Mouse (Mus musculus): ENCODE results near the gene Ube2cbp. TPM values are rescaled to one million over a fixed set of nuclear protein-coding genes. Genes with fewer than 3 reads are reported as not detected.

The Ube2cbp gene
- polyA plus RNA-seq, 1 experiment from 2014 or later, result 8.9 TPM

DNA sequence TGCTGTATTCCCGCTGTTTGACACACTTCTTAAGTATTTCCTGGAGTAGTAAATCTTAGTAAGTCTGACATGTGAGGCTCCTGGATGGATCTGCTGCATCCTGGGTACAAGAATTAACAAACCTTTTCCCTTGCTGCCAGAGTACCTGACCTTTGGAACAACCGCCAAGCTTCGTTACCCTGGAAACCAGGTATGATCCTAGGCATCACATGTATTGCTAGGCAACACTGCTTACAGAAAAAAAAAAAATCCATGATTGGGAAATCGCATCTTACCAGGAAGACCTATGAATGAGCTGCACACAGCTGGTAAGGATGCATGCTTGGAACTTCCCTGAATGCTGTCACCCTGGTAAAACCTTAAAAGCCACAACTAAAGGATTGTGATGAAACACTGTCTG lies 22.5 kb downstream of the Ube2cbp start:
- Histone ChIP-seq H3K27me3 (ENCODE audit: control insufficient read depth, insufficient read depth, low read length) (no peaks in the 10 kb centered on the region), H3K9ac (replicated peaks; ENCODE audit: low read depth, low read length) (no peak overlapping the region), H3K4me1 (ENCODE audit: control insufficient read depth, insufficient read depth, low read length) (0 out of 2 replicates have a peak, but pooled peaks cover 2% of the 10 kb centered on the region), H3K36me3 (ENCODE audit: control insufficient read depth, insufficient read depth, low read length) (no peaks in the 10 kb centered on the region), H3K4me3 (ENCODE audit: low read depth, low read length) (no peak overlapping the region), H3K27ac (ENCODE audit: low read depth, low read length) (no peak overlapping the region), H3K4me2 (ENCODE audit: low read depth, low read length) (no peak overlapping the region), H3K9me3 (ENCODE audit: control insufficient read depth, low read length) (no peaks in the 10 kb centered on the region)
- 61% methylated on average over 4 of the region's 4 CpGs for WGBS
- ATAC-seq (ENCODE audit: low read depth), result no peak

DNA sequence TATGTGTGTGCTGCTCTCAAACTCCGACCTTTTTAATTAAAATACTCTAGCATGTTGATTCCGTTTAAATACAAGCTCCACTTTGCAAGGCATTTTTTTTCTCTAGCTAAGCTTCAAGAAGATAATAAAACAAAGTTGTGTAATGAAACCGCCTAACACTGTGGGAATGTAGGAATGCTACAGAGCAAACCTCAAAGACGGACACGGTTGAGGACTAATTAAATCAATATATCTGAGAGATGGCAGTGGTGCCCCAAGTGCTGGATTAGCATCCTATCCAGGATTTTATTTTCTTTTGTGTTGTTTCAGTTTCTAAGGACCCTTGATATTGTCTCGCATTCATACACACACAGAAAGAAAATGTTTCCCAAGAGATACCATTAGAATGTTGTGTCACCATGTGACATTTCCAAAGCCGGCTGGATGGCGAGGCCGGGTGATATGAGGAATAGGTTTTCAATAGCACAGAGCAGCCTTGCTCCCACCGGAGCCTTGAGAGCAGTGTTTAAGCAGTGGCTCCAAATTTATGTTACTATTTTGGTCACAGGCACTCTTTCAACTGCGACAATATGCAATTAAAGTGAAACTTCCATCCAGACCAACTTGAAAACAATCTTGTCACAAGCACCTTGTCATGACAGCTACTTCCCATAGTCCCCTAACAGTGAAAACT lies 26.3 kb downstream of the Ube2cbp start:
- Histone ChIP-seq H3K9me3 (ENCODE audit: control insufficient read depth, low read length) (no peaks in the 10 kb centered on the region), H3K36me3 (ENCODE audit: control insufficient read depth, insufficient read depth, low read length) (no peaks in the 10 kb centered on the region), H3K4me2 (ENCODE audit: low read depth, low read length) (no peak overlapping the region), H3K9ac (replicated peaks; ENCODE audit: low read depth, low read length) (no peak overlapping the region), H3K4me1 (ENCODE audit: control insufficient read depth, insufficient read depth, low read length) (0 out of 2 replicates have a peak, but pooled peaks cover 2% of the 10 kb centered on the region), H3K4me3 (ENCODE audit: low read depth, low read length) (no peak overlapping the region), H3K27ac (ENCODE audit: low read depth, low read length) (no peak overlapping the region), H3K27me3 (ENCODE audit: control insufficient read depth, insufficient read depth, low read length) (no peaks in the 10 kb centered on the region)
- peak; percentile 54 for ATAC-seq (ENCODE audit: low read depth)
- 57% methylated on average over 11 of the region's 11 CpGs for WGBS

DNA sequence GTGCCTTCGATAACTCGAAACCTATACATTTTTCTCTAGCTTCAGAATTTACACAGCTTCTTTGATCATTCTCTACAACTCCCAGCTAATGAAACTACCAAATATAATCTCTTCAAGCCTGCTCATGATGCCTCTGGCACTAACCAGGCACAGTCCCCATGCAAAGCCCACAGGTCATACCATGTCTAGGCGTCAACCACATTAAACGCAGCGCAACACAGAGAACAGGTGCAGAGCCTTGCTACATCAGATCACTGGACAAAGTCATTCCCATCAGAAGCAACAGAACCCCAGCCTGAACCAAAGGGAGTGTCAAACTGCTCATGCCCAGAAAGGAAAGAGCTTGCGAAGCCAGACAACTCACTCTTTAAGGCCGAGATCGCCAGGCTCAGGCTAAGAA lies 28.1 kb downstream of the Ube2cbp start:
- H3K4me1 ChIP-seq (ENCODE audit: control insufficient read depth, insufficient read depth, low read length), result no peaks in the 10 kb centered on the region
- H3K9ac ChIP-seq (replicated peaks; ENCODE audit: low read depth, low read length), result no peak overlapping the region
- no peaks in the 10 kb centered on the region for H3K9me3 ChIP-seq (ENCODE audit: control insufficient read depth, low read length)
- no peak overlapping the region for H3K4me3 ChIP-seq (ENCODE audit: low read depth, low read length)
- no peak overlapping the region for H3K27ac ChIP-seq (ENCODE audit: low read depth, low read length)
- no peak overlapping the region for H3K4me2 ChIP-seq (ENCODE audit: low read depth, low read length)
- no peaks in the 10 kb centered on the region for H3K36me3 ChIP-seq (ENCODE audit: control insufficient read depth, insufficient read depth, low read length)
- H3K27me3 ChIP-seq (ENCODE audit: control insufficient read depth, insufficient read depth, low read length), result no peaks in the 10 kb centered on the region
- ATAC-seq (ENCODE audit: low read depth), result no peak
- 98% methylated on average over 8 of the region's 8 CpGs for WGBS

DNA sequence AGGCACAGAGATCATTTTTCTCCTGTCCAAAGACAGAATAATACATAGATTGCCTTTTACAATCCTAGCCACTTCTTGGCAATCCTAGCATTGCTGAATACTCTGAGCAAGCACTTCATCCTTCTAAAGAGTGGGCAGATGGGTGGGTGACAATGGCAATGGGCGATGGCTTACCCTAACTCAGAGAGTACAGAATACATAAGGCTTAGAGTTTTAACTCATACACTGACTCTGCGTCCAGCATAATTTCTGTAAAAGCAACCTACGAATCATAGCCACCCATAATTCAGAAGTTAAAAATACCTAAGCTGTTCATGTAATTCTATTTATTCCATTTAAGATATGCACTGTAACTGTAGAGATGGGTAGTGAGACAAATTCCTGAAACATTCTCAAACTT lies 29.2 kb downstream of the Ube2cbp start:
- Histone ChIP-seq H3K27ac (ENCODE audit: low read depth, low read length) (no peak overlapping the region), H3K36me3 (ENCODE audit: control insufficient read depth, insufficient read depth, low read length) (no peaks in the 10 kb centered on the region), H3K27me3 (ENCODE audit: control insufficient read depth, insufficient read depth, low read length) (no peaks in the 10 kb centered on the region), H3K4me3 (ENCODE audit: low read depth, low read length) (no peak overlapping the region), H3K9ac (replicated peaks; ENCODE audit: low read depth, low read length) (no peak overlapping the region), H3K4me1 (ENCODE audit: control insufficient read depth, insufficient read depth, low read length) (no peaks in the 10 kb centered on the region), H3K9me3 (ENCODE audit: control insufficient read depth, low read length) (no peaks in the 10 kb centered on the region), H3K4me2 (ENCODE audit: low read depth, low read length) (no peak overlapping the region)
- WGBS, result 95% methylated on average over 3 of the region's 3 CpGs
- ATAC-seq (ENCODE audit: low read depth), result no peak

DNA sequence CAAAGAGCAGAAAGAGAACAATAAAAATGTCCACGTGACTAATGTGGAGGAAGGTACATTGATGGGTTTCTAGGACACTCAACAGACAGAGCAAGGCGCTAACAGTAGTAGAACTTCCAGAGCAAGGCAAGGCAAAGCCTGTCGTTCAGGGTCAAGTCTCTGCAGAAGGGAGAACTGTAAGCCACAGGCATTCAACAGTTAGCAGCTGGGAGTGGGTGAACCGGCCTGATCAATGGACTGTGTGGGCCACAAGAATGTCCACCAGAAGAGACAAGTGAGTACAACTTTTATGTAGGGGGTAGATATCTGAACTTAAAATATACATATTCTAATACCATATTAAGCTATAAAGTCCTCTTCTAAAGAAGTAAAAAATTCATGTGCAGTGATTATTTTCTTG lies 41.4 kb downstream of the Ube2cbp start:
- Histone ChIP-seq H3K4me1 (ENCODE audit: control insufficient read depth, insufficient read depth, low read length) (no peaks in the 10 kb centered on the region), H3K9me3 (ENCODE audit: control insufficient read depth, low read length) (no peaks in the 10 kb centered on the region), H3K27me3 (ENCODE audit: control insufficient read depth, insufficient read depth, low read length) (no peaks in the 10 kb centered on the region), H3K4me3 (ENCODE audit: low read depth, low read length) (no peak overlapping the region), H3K9ac (replicated peaks; ENCODE audit: low read depth, low read length) (no peak overlapping the region), H3K36me3 (ENCODE audit: control insufficient read depth, insufficient read depth, low read length) (no peaks in the 10 kb centered on the region), H3K4me2 (ENCODE audit: low read depth, low read length) (no peak overlapping the region), H3K27ac (ENCODE audit: low read depth, low read length) (no peak overlapping the region)
- 84% methylated on average over 4 of the region's 4 CpGs for WGBS
- ATAC-seq (ENCODE audit: low read depth), result no peak

DNA sequence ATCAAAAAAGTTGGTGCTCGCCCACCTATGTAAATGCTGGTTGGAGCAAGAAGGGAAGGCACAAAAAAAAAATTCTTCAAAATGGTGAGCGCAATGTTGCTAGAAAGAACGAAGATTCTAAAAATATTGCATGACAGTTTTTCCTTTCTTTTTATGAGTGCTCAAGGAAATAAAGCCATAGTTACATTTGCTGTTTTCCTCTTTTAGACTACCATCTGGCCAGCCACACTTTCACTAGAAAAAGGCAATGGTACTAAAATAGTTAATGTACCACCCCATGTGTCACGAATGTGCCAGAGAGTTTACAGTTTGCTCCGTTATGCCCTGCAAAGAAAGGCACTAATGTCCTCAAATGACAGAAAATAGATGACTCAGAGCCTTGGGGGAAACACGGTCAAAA lies 45.4 kb downstream of the Ube2cbp start:
- H3K4me3 ChIP-seq (ENCODE audit: low read depth, low read length), result no peak overlapping the region
- WGBS, result 82% methylated on average over 6 of the region's 6 CpGs
- H3K4me1 ChIP-seq (ENCODE audit: control insufficient read depth, insufficient read depth, low read length), result no peaks in the 10 kb centered on the region
- H3K27me3 ChIP-seq (ENCODE audit: control insufficient read depth, insufficient read depth, low read length), result no peaks in the 10 kb centered on the region
- H3K36me3 ChIP-seq (ENCODE audit: control insufficient read depth, insufficient read depth, low read length), result no peaks in the 10 kb centered on the region
- ATAC-seq (ENCODE audit: low read depth), result no peak
- no peaks in the 10 kb centered on the region for H3K9me3 ChIP-seq (ENCODE audit: control insufficient read depth, low read length)
- no peak overlapping the region for H3K27ac ChIP-seq (ENCODE audit: low read depth, low read length)
- H3K4me2 ChIP-seq (ENCODE audit: low read depth, low read length), result no peak overlapping the region
- H3K9ac ChIP-seq (replicated peaks; ENCODE audit: low read depth, low read length), result no peak overlapping the region

DNA sequence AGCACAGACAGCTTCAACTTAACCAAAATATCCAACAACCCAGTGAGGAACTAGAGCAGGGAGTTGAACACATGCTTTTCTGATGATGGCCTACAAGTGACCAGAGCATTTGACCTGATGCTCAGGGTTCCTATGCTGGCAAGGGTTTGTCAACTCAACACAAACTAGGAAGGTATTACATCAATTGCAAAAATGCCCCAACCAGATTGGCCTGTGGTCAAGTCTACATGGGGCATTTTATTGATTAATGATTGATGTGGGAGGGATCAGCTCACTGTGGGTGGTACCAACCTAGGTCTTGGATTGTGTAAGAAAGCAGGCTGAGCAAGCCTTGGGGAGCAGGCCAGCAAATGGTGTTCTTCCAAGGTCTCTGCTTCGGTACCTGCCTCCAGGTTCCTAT lies 46.8 kb downstream of the Ube2cbp start:
- WGBS, result 100% methylated on average over 1 of the region's 1 CpGs
- no peaks in the 10 kb centered on the region for H3K27me3 ChIP-seq (ENCODE audit: control insufficient read depth, insufficient read depth, low read length)
- no peaks in the 10 kb centered on the region for H3K9me3 ChIP-seq (ENCODE audit: control insufficient read depth, low read length)
- ATAC-seq (ENCODE audit: low read depth), result no peak
- no peak overlapping the region for H3K4me3 ChIP-seq (ENCODE audit: low read depth, low read length)
- no peak overlapping the region for H3K4me2 ChIP-seq (ENCODE audit: low read depth, low read length)
- no peaks in the 10 kb centered on the region for H3K4me1 ChIP-seq (ENCODE audit: control insufficient read depth, insufficient read depth, low read length)
- no peak overlapping the region for H3K27ac ChIP-seq (ENCODE audit: low read depth, low read length)
- no peak overlapping the region for H3K9ac ChIP-seq (replicated peaks; ENCODE audit: low read depth, low read length)
- no peaks in the 10 kb centered on the region for H3K36me3 ChIP-seq (ENCODE audit: control insufficient read depth, insufficient read depth, low read length)

DNA sequence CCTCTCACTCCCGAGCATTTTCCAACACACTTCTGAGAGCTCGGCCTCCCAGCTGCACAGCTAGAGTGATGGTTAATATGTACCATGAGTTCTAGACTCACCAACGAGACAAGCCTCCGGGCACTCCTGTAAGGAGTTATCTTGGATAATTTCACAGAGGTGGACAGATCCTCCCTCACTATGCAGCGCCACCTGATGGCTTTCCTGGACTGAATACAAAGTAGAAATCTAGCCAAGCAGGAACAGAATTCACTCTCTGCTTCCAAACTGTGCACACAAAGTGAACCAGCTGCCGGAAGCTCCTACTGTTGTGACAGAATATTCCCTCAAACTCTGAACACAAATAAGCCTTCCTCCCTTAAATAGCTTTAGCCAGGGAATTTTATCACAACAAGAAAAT lies 69.0 kb downstream of the Ube2cbp start:
- no peak for ATAC-seq (ENCODE audit: low read depth)
- H3K4me1 ChIP-seq (ENCODE audit: control insufficient read depth, insufficient read depth, low read length), result no peaks in the 10 kb centered on the region
- no peaks in the 10 kb centered on the region for H3K27me3 ChIP-seq (ENCODE audit: control insufficient read depth, insufficient read depth, low read length)
- H3K9ac ChIP-seq (replicated peaks; ENCODE audit: low read depth, low read length), result no peak overlapping the region
- 82% methylated on average over 6 of the region's 6 CpGs for WGBS
- H3K9me3 ChIP-seq (ENCODE audit: control insufficient read depth, low read length), result no peaks in the 10 kb centered on the region
- H3K4me3 ChIP-seq (ENCODE audit: low read depth, low read length), result no peak overlapping the region
- no peak overlapping the region for H3K4me2 ChIP-seq (ENCODE audit: low read depth, low read length)
- no peaks in the 10 kb centered on the region for H3K36me3 ChIP-seq (ENCODE audit: control insufficient read depth, insufficient read depth, low read length)
- H3K27ac ChIP-seq (ENCODE audit: low read depth, low read length), result no peak overlapping the region

DNA sequence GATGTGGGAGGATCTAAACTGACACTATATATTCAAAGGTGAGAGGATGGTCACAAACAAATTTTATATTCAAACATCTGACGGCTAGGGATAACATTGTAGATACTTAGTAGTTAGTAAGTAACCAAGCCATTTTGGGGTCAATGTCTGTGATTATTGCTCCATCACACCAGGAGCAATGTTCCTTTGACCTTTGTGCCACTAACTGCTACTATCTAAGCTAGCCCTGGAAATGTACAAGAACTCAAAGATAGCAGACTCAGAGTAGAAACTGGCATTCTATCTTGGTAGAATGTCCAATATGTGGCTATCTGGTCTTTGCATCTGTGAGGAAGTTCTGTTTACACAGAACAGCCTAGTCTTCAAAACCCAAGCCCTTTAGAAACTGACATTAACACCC lies 69.7 kb downstream of the Ube2cbp start:
- Histone ChIP-seq H3K9me3 (ENCODE audit: control insufficient read depth, low read length) (no peaks in the 10 kb centered on the region), H3K4me3 (ENCODE audit: low read depth, low read length) (no peak overlapping the region), H3K4me2 (ENCODE audit: low read depth, low read length) (no peak overlapping the region), H3K9ac (replicated peaks; ENCODE audit: low read depth, low read length) (no peak overlapping the region), H3K36me3 (ENCODE audit: control insufficient read depth, insufficient read depth, low read length) (no peaks in the 10 kb centered on the region), H3K27ac (ENCODE audit: low read depth, low read length) (no peak overlapping the region), H3K27me3 (ENCODE audit: control insufficient read depth, insufficient read depth, low read length) (no peaks in the 10 kb centered on the region), H3K4me1 (ENCODE audit: control insufficient read depth, insufficient read depth, low read length) (no peaks in the 10 kb centered on the region)
- WGBS, result 81% methylated on average over 1 of the region's 1 CpGs
- ATAC-seq (ENCODE audit: low read depth), result no peak
